Mouse (Mus musculus): ENCODE results near the gene Dnaja3. TPM values are rescaled to one million over a fixed set of nuclear protein-coding genes. Genes with fewer than 3 reads are reported as not detected.

Dnaja3 gene
- polyA plus RNA-seq, 1 experiment, result 28.7 TPM

DNA sequence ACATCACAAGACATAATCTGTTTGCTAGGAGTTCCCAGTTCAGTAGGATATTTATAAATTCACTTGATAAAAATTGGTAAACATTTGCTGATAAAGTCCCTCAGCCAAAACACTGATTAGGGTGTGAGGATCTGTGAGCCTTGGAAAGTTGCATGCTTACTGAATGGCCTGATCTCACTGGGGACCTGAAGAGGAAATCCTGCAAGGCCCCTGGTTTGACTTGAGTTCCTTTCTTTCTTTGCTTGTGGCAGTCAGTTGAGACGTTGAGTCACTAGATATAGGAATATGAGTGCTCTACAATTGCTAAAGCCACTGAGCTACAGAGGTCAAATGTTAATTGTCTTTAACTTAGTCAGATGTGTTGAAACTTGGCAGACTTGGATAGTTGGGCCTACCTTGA is 88.2 kb downstream of the Dnaja3 start:
- TF ChIP-seq CTCF (IDR thresholded peaks at IDR 0.05; ENCODE audit: borderline replicate concordance, extremely low read depth, insufficient read depth, insufficient read length) (no peak), POLR2A (IDR thresholded peaks at IDR 0.05; ENCODE audit: borderline replicate concordance, extremely low read depth, insufficient read depth, insufficient read length, poor library complexity, severe bottlenecking) (no peak)
- no peak for DNase-seq (ENCODE audit: low read depth)

DNA sequence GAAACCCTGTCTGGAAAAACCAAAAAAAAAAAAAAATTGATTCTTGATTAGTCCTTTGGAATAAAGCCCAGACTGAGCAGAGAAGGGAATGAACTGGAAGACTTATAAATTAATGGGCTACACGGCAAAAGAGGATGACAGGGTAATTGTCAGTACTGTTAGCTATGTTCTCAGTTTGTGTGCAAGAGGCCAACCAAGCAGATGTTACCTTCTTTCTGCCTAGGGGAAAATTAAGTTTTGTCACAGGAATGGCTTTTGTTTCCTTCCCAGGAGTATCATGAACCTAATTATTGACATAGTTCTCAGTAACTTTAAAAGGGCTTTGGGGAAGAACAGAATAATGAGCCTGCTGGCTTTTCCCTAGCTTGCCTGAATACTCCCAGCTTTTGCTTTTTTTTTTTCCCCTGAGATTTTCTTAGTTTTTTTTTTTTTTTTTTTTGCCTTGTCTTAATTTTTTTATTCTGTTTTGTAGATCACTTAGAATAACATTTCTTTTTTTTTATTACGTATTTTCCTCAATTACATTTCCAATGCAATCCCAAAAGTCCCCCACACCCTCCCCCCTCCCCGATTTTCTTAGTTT is 91.1 kb downstream of the Dnaja3 start:
- DNase-seq (ENCODE audit: low read depth), result peak; percentile 48
- TF ChIP-seq POLR2A (IDR thresholded peaks at IDR 0.05; ENCODE audit: borderline replicate concordance, extremely low read depth, insufficient read depth, insufficient read length, poor library complexity, severe bottlenecking) (no peak), CTCF (IDR thresholded peaks at IDR 0.05; ENCODE audit: borderline replicate concordance, extremely low read depth, insufficient read depth, insufficient read length) (no peak)

DNA sequence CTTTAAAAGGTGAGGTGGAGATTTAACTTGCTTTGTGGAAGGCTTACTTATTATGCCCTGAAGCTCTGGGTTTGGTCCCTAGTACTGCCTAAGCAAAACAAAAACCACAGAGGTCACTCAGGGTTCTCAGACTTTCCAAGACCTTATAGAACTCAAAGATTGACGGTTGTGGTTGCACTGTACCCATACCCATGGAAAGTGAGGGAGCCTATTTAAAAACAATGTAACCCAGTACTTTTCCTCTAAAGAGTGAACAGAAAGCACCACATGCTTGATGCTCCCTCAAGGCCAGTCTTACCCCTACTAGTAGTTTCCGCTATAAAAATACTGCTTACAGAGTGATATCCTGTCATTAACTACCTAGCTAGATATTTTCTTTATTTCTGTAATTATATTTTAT is 96.5 kb downstream of the Dnaja3 start:
- DNase-seq (ENCODE audit: low read depth), result no peak
- TF ChIP-seq CTCF (IDR thresholded peaks at IDR 0.05; ENCODE audit: borderline replicate concordance, extremely low read depth, insufficient read depth, insufficient read length) (no peak), POLR2A (IDR thresholded peaks at IDR 0.05; ENCODE audit: borderline replicate concordance, extremely low read depth, insufficient read depth, insufficient read length, poor library complexity, severe bottlenecking) (no peak)

DNA sequence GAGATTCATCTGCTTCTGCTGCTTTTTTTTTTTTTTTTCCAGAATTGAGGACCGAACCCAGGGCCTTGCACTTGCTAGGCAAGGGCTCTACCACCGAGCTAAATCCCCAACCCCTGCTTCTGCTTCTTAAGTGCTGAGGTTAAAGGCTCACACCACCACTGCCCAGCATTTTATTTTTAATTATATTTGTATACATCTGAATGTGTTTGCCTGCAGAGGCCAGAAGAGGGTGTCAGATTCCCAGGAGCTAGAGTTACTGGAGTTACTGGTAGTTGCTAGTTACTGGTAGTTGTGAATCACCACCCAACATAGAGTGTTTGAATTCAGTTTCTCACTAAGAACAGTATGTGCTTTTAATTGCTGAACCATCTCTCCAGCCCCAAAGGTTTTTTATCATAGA is 100.2 kb downstream of the Dnaja3 start:
- TF ChIP-seq POLR2A (IDR thresholded peaks at IDR 0.05; ENCODE audit: borderline replicate concordance, extremely low read depth, insufficient read depth, insufficient read length, poor library complexity, severe bottlenecking), result no peak
- no peak for TF ChIP-seq CTCF (IDR thresholded peaks at IDR 0.05; ENCODE audit: borderline replicate concordance, extremely low read depth, insufficient read depth, insufficient read length)
- DNase-seq (ENCODE audit: low read depth), result no peak

DNA sequence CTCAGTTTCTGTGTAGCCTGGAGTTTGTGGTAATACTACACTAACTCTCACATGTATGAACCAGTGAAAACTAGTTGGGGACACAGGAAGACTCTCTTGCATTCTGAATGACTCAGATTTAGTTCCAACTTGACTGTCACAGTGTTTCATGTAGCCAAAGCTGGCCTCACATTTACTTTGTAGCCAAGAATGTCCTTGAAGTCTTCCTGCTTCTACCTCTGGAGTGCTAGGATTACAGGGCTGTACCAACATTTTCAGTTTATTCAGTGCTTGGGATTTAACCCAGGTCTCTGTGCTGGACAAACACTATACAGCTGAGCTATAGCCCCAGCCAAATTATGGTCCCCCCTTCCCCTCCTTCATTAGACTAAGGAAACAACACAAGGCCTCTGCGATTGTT is 102.4 kb downstream of the Dnaja3 start:
- no peak for DNase-seq (ENCODE audit: low read depth)
- TF ChIP-seq CTCF (IDR thresholded peaks at IDR 0.05; ENCODE audit: borderline replicate concordance, extremely low read depth, insufficient read depth, insufficient read length) (no peak), POLR2A (IDR thresholded peaks at IDR 0.05; ENCODE audit: borderline replicate concordance, extremely low read depth, insufficient read depth, insufficient read length, poor library complexity, severe bottlenecking) (no peak)

DNA sequence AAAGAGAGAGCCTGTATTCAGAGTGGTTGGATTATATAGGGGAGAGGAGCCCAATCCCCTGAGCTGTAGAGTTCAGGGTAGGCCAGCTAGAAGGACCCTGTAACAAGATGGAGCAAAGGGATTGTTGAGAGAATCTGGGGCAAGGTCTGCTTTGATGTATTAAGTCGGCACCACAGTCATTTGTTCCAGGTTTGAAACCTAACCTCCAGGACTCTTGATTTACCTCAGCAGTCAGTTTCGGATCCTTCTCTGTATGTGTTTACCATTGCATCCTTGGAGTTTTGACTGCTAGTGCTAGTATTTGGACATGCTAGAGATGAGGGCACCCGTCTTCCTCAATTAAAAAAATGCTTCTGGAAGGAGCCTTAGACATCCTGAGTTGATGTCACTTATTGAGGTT is 112.4 kb downstream of the Dnaja3 start:
- no peak for DNase-seq (ENCODE audit: low read depth)
- TF ChIP-seq POLR2A (IDR thresholded peaks at IDR 0.05; ENCODE audit: borderline replicate concordance, extremely low read depth, insufficient read depth, insufficient read length, poor library complexity, severe bottlenecking), result no peak
- TF ChIP-seq CTCF (IDR thresholded peaks at IDR 0.05; ENCODE audit: borderline replicate concordance, extremely low read depth, insufficient read depth, insufficient read length), result no peak

DNA sequence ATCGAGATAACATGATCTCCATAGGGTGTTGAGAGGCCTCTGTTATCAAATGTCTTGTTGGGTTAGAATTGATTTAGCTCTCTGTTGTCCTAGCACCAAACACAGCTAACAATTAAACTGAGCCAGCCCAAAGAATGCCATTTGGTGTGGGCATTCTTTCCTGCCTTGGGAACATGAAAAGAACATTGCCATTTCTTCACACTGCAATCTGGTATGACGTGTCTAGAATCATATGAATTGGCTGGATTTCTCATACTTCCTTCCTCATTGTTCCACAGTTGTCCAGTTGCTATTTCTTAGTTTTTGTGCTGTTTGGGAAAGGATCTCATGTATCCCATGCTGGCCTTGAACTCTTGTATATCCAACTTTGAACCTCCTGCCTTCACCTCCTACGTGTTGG is 114.3 kb downstream of the Dnaja3 start:
- DNase-seq (ENCODE audit: low read depth), result no peak
- TF ChIP-seq CTCF (IDR thresholded peaks at IDR 0.05; ENCODE audit: borderline replicate concordance, extremely low read depth, insufficient read depth, insufficient read length) (no peak), POLR2A (IDR thresholded peaks at IDR 0.05; ENCODE audit: borderline replicate concordance, extremely low read depth, insufficient read depth, insufficient read length, poor library complexity, severe bottlenecking) (no peak)

DNA sequence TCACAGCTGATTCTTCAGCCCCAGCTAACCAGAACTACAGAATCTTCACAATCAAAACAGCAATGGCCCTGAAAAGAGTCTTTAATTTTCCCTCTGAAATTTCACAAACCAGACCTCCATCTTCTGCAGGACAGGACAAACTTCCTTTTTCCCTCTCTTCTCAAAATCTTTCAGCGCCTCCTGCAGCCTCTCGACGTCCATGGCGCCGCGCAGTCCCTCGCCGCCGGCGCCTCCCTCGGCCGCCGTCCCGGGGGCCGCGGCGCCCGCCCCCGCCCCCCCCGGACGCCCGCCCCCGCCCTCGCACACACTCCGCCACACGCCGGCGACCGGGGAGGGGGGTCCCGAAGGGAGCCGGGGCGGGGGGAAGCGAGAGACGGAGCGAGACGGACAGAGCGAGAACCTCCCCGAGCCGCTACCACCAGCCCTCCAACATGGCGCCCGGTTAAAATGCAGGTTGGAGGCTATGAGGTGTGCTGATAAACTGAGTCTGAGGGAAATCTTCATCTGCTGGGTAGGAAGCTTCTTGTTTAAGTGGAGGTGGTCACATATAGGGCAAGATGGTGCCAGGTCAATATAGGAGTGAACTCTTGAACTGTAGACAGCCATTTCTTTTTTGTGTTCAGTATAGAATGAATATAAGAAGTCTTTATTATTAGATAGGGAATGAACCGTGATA is 117.0 kb downstream of the Dnaja3 start:
- DNase-seq (ENCODE audit: low read depth), result peak; percentile 53

Other genes with a start within 250 kb of the Dnaja3 start
- 6.0 and 8.6 TPM in 2 replicates for gene Adcy9, start 219.5 kb upstream of the Dnaja3 start, polyA plus RNA-seq (2012; rRNA removed)
- 25.0 and 26.2 TPM in 2 replicates for gene Srl, start 98.2 kb upstream of the Dnaja3 start, polyA plus RNA-seq (2012; rRNA removed)
- 13.6 and 16.6 TPM in 2 replicates for gene Tfap4, start 80.1 kb upstream of the Dnaja3 start, polyA plus RNA-seq (2012; rRNA removed)
- gene Glis2, start 45.3 kb upstream of the Dnaja3 start, polyA plus RNA-seq (2012; rRNA removed), result 41.8 and 45.4 TPM in 2 replicates
- 121 and 169 TPM in 2 replicates for gene Pam16, start 15.0 kb upstream of the Dnaja3 start, polyA plus RNA-seq (2012; rRNA removed)
- 6.9 and 9.9 TPM in 2 replicates for gene Vasn, start within 50 bp of the Dnaja3 start, polyA plus RNA-seq (2012; rRNA removed)
- 64.0 and 68.8 TPM in 2 replicates for gene Coro7, start 39.8 kb downstream of the Dnaja3 start, polyA plus RNA-seq (2012; rRNA removed)
- 70.6 and 105 TPM in 2 replicates for gene Nmral1, start 79.4 kb downstream of the Dnaja3 start, polyA plus RNA-seq (2012; rRNA removed)
- 52.2 and 59.0 TPM in 2 replicates for gene Hmox2, start 86.4 kb downstream of the Dnaja3 start, polyA plus RNA-seq (2012; rRNA removed)
- gene Cdip1, start 150.3 kb downstream of the Dnaja3 start, polyA plus RNA-seq (2012; rRNA removed), result 91.1 and 116 TPM in 2 replicates
- gene 4930562C15Rik, start 195.4 kb downstream of the Dnaja3 start, polyA plus RNA-seq (2012; rRNA removed), result not detected in 2 replicates
- 25.7 and 46.5 TPM in 2 replicates for gene Ubald1, start 240.3 kb downstream of the Dnaja3 start, polyA plus RNA-seq (2012; rRNA removed)
- gene Mgrn1, start 246.3 kb downstream of the Dnaja3 start, polyA plus RNA-seq (2012; rRNA removed), result 152 and 169 TPM in 2 replicates